Mouse (Mus musculus) bone marrow macrophage, adult 2 months (primary cell): ENCODE results near the gene Muc3a.

ENCODE experiments used
- CTCF ChIP-seq: IDR thresholded peaks from 2 replicates; pipeline ENCODE4 v1.5.1; 2012; ENCODE audit warnings: low read depth, mild to moderate bottlenecking, low read length, moderate library complexity
- POLR2A ChIP-seq: IDR thresholded peaks from 2 replicates; pipeline ENCODE4 v1.6.1; 2012; ENCODE audit warnings: mild to moderate bottlenecking, low read depth, low read length, borderline replicate concordance

- TF ChIP-seq CTCF = no peak
- TF ChIP-seq POLR2A = no peak
Measured at GRCm38 (mm10) chr5:137166012-137166411, 46.2 kb downstream of the Muc3a start.
